Mouse (Mus musculus): ENCODE measurements around the gene Scrn1. TPM values are rescaled to one million over a fixed set of nuclear protein-coding genes. Genes with fewer than 3 reads are reported as not detected.

Gene Scrn1
- polyA plus RNA-seq, 1 experiment from 2014 or later = 0.35 TPM

DNA sequence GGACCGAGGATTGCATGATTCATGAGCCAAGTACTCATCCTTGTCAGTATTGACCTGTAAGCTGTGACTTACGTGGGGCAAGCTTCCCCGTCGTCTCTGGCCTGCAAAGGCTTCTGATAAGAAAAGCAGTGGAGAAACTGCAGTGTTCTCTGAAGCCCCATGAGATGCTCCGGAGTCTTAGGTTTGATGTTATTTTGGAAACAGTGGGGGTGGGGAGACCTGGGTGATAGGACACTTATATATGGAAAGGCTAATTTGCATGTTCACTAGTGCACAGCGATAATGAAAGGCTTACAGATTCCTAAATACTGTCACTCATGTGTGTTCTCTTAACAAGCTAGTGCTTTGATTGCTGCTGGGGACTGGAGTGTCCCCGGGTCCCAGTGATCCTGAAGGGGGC lies 106.6 kb downstream of the Scrn1 start:
- 61% methylated on average over 7 of the region's 7 CpGs for WGBS (ENCODE audit: insufficient replicate concordance)
- ATAC-seq (no peak), DNase-seq (no peak)
- no peak overlapping the region for H3K4me3 ChIP-seq (ENCODE audit: low read depth, low read length)
- no peak for TF ChIP-seq EP300 (IDR thresholded peaks at IDR 0.05; ENCODE audit: low read depth)
- TF ChIP-seq CTCF (IDR thresholded peaks at IDR 0.05; ENCODE audit: low read depth) = no peak
- no peaks in the 10 kb centered on the region for H3K9me3 ChIP-seq (ENCODE audit: low read length)
- H3K27ac ChIP-seq (ENCODE audit: low read depth) = no peak overlapping the region
- no peaks in the 10 kb centered on the region for H3K27me3 ChIP-seq (ENCODE audit: insufficient read depth, low read length)
- no peaks in the 10 kb centered on the region for H3K36me3 ChIP-seq (replicated peaks; ENCODE audit: insufficient read depth, low read length)
- no peak overlapping the region for H3K9ac ChIP-seq (replicated peaks)
- no peaks in the 10 kb centered on the region; the same call in 1 of the 2 replicates for H3K4me1 ChIP-seq (ENCODE audit: insufficient read depth)
- no peak overlapping the region for H3K4me2 ChIP-seq (ENCODE audit: low read depth, low read length)

Other genes starting within 250 kb of the Scrn1 start
- gene Prr15, start 240.7 kb downstream of the Scrn1 start, polyA plus RNA-seq (2015; fragmentation: Nextera tagmentation; extraction: Ambion mirVana) = 0.81 and 0.94 TPM in 2 replicates
- gene Wipf3, start 136.9 kb downstream of the Scrn1 start, polyA plus RNA-seq (2015; fragmentation: Nextera tagmentation; extraction: Ambion mirVana) = 0.31 and 0.34 TPM in 2 replicates
- 4.3 and 4.8 TPM in 2 replicates for gene Plekha8, start 28.6 kb upstream of the Scrn1 start, polyA plus RNA-seq (2015; fragmentation: Nextera tagmentation; extraction: Ambion mirVana)
- 1.7 and 2.3 TPM in 2 replicates for gene Fkbp14, start 30.8 kb upstream of the Scrn1 start, polyA plus RNA-seq (2015; fragmentation: Nextera tagmentation; extraction: Ambion mirVana)
- 1.8 and 4.0 TPM in 2 replicates for gene Mturn, start 115.1 kb upstream of the Scrn1 start, polyA plus RNA-seq (2015; fragmentation: Nextera tagmentation; extraction: Ambion mirVana)

Measured in liver, postnatal 0 days (tissue).